Mouse (Mus musculus) megakaryocyte progenitor cell, adult 5-6 weeks (primary cell): ENCODE data around the gene Prkd2. TPM values are rescaled to one million over a fixed set of nuclear protein-coding genes. Genes with fewer than 3 reads are reported as not detected.

ENCODE experiments used
- ATAC-seq: replicated peaks from 2 replicates; pipeline ENCODE4 v1.8.0; 2016; ENCODE audit warnings: mild to moderate bottlenecking, moderate TSS enrichment, inconsistent platforms; ENCODE audit not compliant: poor library complexity
- total RNA-seq, 2 experiments: library from RNA; stranded (forward) in 1 of 2; stranded (reverse) in 1 of 2; fragments of 157-497, 149-512 nt in 1 of 2; fragments of 200-1000 nt in 1 of 2; gene quantifications; 2 replicates each; pipeline versions ENCODE4 v1.2.3 to v1.2.4; 2015 to 2017

The Prkd2 gene
- total RNA-seq, 2 experiments from 2014 or later: 8.8 TPM

- peak; percentile 81 for ATAC-seq
Observed at GRCm38 (mm10) chr7:16858336-16858735, 15.6 kb downstream of the Prkd2 start.

- ATAC-seq: peak; percentile 74
Observed at GRCm38 (mm10) chr7:16859902-16860651, 17.4 kb downstream of the Prkd2 start.

DNA sequence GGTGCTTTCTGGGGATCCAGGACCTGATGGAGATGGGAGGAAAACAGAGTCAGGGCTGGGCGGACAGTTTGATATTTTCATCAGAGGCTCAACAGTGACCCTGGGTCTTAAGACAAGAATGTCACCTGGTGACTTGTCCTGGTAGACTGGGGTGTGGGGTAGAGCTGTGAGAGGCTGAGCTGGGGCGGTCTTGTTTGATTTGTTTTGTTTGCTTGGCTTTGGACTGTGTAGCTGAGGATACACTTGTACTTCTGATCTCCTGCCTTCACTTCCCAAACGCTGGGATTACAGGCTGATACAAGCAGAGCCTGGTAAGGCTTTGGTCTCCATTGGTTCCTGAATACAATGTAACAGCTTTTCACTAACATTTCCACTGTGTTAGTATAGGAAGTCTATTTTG, 24.8 kb downstream of the Prkd2 start:
- no peak for ATAC-seq

GRCm38 (mm10) chr7:16869497-16869896, 26.8 kb downstream of the Prkd2 start:
- no peak for ATAC-seq

DNA sequence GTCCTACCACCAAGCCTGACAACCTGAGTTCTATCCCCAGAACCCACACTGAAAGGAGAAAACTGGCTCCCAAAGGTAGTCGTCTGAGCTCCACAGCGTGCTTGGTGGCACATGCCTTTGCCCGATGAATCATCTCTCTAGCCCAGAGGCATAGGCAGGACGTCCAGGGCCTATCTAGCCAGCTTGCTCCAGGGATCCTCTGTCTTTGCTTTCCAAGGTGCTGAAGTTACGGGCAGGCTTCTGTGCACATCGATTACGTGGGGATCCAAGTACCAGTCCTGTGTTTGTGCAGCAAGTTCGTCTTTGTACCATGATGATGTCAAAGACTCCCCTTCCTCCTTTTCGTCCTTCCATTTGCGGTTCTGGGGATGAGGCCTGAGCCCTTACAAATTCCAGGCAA, 28.9 kb downstream of the Prkd2 start:
- no peak for ATAC-seq

DNA sequence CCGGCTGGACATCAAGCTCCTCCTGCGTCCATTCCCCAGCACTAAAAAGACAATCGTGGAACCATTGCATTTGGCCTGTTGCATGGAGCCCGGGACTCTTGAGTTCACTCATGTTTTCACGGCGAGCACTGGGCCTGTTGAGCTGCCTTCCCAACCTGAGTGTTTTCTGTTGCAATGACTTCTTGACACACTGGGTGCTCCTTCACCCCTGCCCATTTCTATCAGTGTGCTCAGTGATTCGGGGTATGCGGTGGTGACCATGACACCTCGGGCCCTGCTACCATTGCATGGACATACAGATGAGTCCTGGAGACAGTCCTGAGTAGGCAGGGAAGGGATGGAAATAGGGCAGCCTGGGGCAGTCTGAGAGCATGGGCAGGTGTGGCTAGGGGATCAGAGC, 29.8 kb downstream of the Prkd2 start:
- ATAC-seq: no peak

- no peak for ATAC-seq
Observed at GRCm38 (mm10) chr7:16873392-16873791, 30.7 kb downstream of the Prkd2 start.

GRCm38 (mm10) chr7:16874190-16874589, 31.5 kb downstream of the Prkd2 start:
- ATAC-seq: peak; percentile 66

DNA sequence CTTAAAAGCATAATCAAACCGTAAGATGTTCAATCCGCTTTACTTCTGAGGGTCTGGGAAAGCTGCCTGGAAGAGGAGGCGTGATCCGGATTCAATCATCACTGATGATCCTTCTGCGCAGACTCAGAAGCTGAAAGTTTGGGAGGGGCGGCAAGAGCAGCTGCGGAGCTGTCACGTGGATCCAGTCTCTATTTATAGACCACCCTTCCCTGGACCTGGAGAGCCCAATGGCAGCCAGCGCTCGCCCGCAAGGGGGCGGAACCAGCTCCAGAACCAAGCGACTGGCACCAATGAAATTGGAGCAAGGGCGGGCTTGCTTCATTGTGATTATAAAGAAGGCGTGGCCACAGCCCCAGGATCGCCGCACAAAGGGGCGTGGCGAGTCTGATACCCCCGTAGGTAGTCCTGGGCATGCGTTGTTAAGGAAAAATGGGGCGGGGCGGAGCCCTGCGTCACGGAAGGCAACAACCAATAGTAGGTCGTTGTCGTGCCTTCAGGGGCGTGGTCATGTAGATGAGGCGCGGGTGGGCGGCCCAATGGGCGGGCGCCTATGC, 32.1 kb downstream of the Prkd2 start:
- peak; percentile 86 for ATAC-seq

GRCm38 (mm10) chr7:16875310-16875325, 32.4 kb downstream of the Prkd2 start, which contains the start of gene Dact3:
Dact3 (plus strand) TSS chr7:16875317.
- no peak for ATAC-seq

GRCm38 (mm10) chr7:16875326-16875725, 32.6 kb downstream of the Prkd2 start:
- no peak for ATAC-seq

- no peak for ATAC-seq
Observed at GRCm38 (mm10) chr7:16876006-16876405, 33.3 kb downstream of the Prkd2 start.

GRCm38 (mm10) chr7:16876608-16877007, 33.9 kb downstream of the Prkd2 start:
- ATAC-seq: no peak

DNA sequence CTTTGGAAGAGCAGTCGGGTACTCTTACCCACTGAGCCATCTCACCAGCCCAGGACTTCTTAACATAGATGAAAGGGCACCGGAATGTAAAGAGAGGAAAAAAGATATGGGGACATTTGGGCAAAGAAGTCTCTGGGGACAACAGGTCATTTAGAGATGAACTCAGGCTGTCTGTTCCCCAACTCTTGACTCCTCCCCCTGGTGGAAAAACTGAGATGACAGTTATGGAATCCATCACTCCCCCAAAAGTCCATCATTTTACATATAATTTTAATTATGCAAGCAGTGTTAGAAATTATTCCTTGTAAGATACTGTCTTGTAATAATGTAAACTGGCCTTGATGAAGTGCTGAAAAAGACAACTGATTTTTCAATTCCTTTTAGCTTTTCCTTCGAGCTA, 35.0 kb downstream of the Prkd2 start:
- ATAC-seq: no peak

- no peak for ATAC-seq
Observed at GRCm38 (mm10) chr7:16879796-16880547, 37.3 kb downstream of the Prkd2 start.

DNA sequence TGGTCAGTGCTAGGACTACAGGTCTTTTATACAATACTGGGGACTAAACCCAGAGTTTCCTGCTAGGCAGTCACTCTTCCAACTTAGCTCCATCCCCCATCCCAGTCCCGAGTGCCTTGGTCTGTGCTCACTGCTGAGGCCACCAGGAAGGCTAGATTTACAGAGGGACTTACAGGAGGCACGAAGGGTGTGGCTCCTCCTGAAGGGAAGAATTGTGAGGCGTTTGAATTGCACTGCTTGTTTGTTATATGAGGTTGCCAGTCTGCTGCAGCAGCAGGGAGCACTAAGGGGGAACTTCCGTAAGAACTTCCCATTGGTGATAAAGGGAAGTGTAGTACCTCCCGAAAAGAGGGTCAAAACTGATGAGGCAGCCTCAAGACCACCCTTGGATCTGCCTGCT, 37.9 kb downstream of the Prkd2 start:
- no peak for ATAC-seq

DNA sequence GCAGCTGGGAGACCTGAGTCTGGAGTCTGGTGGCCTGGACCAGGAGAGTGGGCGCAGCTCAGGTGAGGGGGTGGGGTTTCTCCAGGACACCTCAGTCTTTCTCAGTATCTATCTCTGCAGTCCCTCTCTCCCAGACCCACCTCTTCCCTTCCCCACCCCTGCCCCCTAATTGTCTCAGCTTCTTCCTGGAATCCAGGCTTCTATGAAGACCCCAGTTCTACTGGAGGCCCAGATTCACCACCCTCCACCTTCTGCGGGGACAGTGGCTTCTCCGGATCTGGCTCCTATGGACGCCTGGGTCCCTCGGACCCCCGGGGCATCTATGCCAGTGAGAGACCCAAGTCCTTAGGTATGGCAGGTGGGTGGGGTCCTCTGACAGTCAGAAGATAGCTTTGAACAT, 40.5 kb downstream of the Prkd2 start:
- no peak for ATAC-seq

- no peak for ATAC-seq
Observed at GRCm38 (mm10) chr7:16884334-16884733, 41.6 kb downstream of the Prkd2 start.

- no peak for ATAC-seq
Observed at GRCm38 (mm10) chr7:16885271-16885776, 42.6 kb downstream of the Prkd2 start.

DNA sequence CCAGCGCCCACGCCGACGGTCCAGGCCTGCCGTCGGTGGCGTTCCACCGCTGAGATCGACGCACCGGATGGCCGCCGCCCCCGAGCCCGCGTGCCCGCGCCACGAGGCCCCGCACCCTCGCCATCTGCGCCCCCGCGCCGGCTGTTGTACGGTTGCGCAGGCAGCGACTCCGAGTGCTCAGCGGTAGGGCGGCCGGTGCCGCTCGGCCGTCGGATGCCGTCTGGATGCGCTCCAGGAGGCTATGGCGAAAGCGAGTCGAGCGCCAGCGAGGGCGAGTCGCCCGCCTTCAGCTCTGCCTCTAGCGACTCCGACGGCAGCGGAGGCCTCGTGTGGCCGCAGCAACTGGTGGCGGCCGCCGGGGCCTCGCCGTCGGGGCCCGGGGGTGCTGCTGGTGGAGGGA, 43.2 kb downstream of the Prkd2 start:
- ATAC-seq: no peak

DNA sequence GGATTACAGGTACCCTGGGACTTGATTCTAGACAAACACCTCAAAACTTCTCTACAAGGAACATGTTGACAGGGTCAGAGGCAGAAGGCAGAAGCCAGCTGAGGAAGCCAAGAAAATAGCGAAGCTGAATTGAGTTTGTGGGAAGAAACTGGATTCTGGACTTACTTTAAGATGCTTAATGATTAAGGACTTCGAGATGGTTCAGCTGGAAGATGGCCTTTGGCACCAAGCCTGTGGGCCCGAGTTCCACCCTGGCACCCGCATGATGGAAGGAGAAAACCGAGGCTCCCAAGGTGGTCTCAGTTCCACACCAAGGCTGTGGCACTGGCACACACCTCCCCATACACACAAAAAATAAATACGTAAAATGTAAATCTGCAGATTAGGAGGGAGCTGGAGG, 47.8 kb downstream of the Prkd2 start:
- no peak for ATAC-seq

GRCm38 (mm10) chr7:16890944-16891343, 48.2 kb downstream of the Prkd2 start:
- ATAC-seq: no peak
